9 mouse cellular contexts compared by ENCODE assay signal in genomic region chr8:60438557-60438956, GRCm38 (mm10).
"Had no signal": no experiment of that assay in that cellular context is flagged by ENCODE, and none has a peak within 500 bp of the region (broad histone marks: within the 10 kb centered on the region; RNA-seq: fewer than 3 reads in every experiment).

No protein-coding gene starts in this region.

- H3K27me3 ChIP-seq: limb, embryonic 15.5 days; liver, embryonic 12.5 days; midbrain, embryonic 13.5 days; neural tube, embryonic 13.5 days had no signal

- H3K9me3 ChIP-seq: limb, embryonic 15.5 days; liver, embryonic 12.5 days; midbrain, embryonic 13.5 days; neural tube, embryonic 13.5 days had no signal

- DNase-seq: left cerebral cortex, postnatal 4 days had no signal

- H3K4me3 ChIP-seq: layer of hippocampus, adult 2 months; limb, embryonic 15.5 days; liver, embryonic 12.5 days; midbrain, embryonic 13.5 days; neural tube, embryonic 13.5 days had no signal

- H3K4me2 ChIP-seq: limb, embryonic 15.5 days; liver, embryonic 12.5 days; midbrain, embryonic 13.5 days; neural tube, embryonic 13.5 days had no signal

- ATAC-seq: inflammation-experienced regulatory T-cells, adult 6 months; intestine, postnatal 0 days; liver, embryonic 12.5 days; midbrain, embryonic 13.5 days had no signal

- H3K4me1 ChIP-seq: limb, embryonic 15.5 days; liver, embryonic 12.5 days; midbrain, embryonic 13.5 days had no signal

- H3K9ac ChIP-seq: limb, embryonic 15.5 days; liver, embryonic 12.5 days; midbrain, embryonic 13.5 days; neural tube, embryonic 13.5 days had no signal

- H3K36me3 ChIP-seq: limb, embryonic 15.5 days; liver, embryonic 12.5 days; midbrain, embryonic 13.5 days; neural tube, embryonic 13.5 days had no signal

- H3K27ac ChIP-seq: layer of hippocampus, adult 2 months; limb, embryonic 15.5 days; liver, embryonic 12.5 days; midbrain, embryonic 13.5 days; neural tube, embryonic 13.5 days; stomach, postnatal 0 days had no signal
